Mouse (Mus musculus) stomach, embryonic 16.5 days (tissue): ENCODE results near the gene Adamts3. TPM values are rescaled to one million over a fixed set of nuclear protein-coding genes. Genes with fewer than 3 reads are reported as not detected.

ENCODE experiments used
- ATAC-seq: fragments of 200-750 bp; cut with Nextera tagmentation; 2 replicates; pipeline ENCODE4 v1.8.0; 2017; ENCODE audit warnings: moderate number of reproducible peaks, moderate TSS enrichment; ENCODE audit not compliant: insufficient read depth, low FRiP score
- H3K27ac ChIP-seq: fragments of 300-500 bp; sonication (generic); 2 replicates; pipeline ENCODE4 v1.5.1; 2014; ENCODE audit warnings: low read length
- H3K27me3 ChIP-seq: fragments of 300-500 bp; sonication (generic); 2 replicates; pipeline ENCODE4 v1.6.1; 2014; ENCODE audit warnings: low read length, control low read depth, mixed read lengths; ENCODE audit not compliant: control insufficient read depth, insufficient read depth
- H3K36me3 ChIP-seq: fragments of 300-500 bp; sonication (generic); 2 replicates; pipeline ENCODE4 v1.6.1; 2014; ENCODE audit warnings: low read length; ENCODE audit not compliant: control insufficient read depth, insufficient read depth
- H3K4me1 ChIP-seq: fragments of 300-500 bp; sonication (generic); 2 replicates; pipeline ENCODE4 v1.6.1; 2014; ENCODE audit warnings: low read length, control low read depth, mixed read lengths; ENCODE audit not compliant: control insufficient read depth, insufficient read depth
- H3K4me2 ChIP-seq: fragments of 300-500 bp; sonication (generic); 2 replicates; pipeline ENCODE4 v1.6.1; 2014; ENCODE audit warnings: low read depth, low read length, mixed read lengths
- H3K4me3 ChIP-seq: fragments of 300-500 bp; sonication (generic); replicated peaks from 2 replicates; pipeline ENCODE4 v1.5.1; 2014; ENCODE audit warnings: mild to moderate bottlenecking, low read length
- H3K9ac ChIP-seq: fragments of 300-500 bp; sonication (generic); 2 replicates; pipeline ENCODE4 v1.6.1; 2014; ENCODE audit warnings: low read length
- H3K9me3 ChIP-seq: fragments of 300-500 bp; sonication (generic); replicated peaks from 2 replicates; pipeline ENCODE4 v1.6.1; 2016; ENCODE audit warnings: low read length, control low read depth; ENCODE audit not compliant: control insufficient read depth
- WGBS: fragments of 180-500 bp; shearing (Covaris S2); extraction: QIAGEN DNeasy Blood & Tissue Kit; methylation state at CpG from one replicate; pipeline ENCODE4 v1.1.7; 2014; 5-methylcytosine and 5-hydroxymethylcytosine counted together
- polyA plus RNA-seq: library from polyadenylated mRNA; unstranded; fragments of >200 nt; fragmentation: Nextera tagmentation; extraction: Ambion mirVana; gene quantifications from 2 replicates; pipeline ENCODE4 v1.2.1, GENCODE M21; 2015

Adamts3 gene
- polyA plus RNA-seq, 1 experiment from 2014 or later = 2.6 TPM

GRCm38 (mm10) chr5:89748185-89748884 lies 134.8 kb downstream of the Adamts3 start:
- no peak overlapping the region for H3K27ac ChIP-seq
- ATAC-seq = no peak; the same call in 1 of the 2 replicates

GRCm38 (mm10) chr5:89747149-89747659 lies 135.9 kb downstream of the Adamts3 start:
- no peak for ATAC-seq
- Histone ChIP-seq H3K4me3 (no peak overlapping the region), H3K27me3 (no peaks in the 10 kb centered on the region), H3K4me2 (no peak overlapping the region), H3K9ac (no peak overlapping the region), H3K27ac (no peak overlapping the region), H3K4me1 (no peaks in the 10 kb centered on the region), H3K36me3 (no peaks in the 10 kb centered on the region), H3K9me3 (no peaks in the 10 kb centered on the region)
- 79% methylated on average over 5 of the region's 5 CpGs for WGBS

More at GRCm38 (mm10) chr5:89748185-89748884, 134.8 kb downstream of the Adamts3 start:
- no peaks in the 10 kb centered on the region for H3K36me3 ChIP-seq
- no peak overlapping the region for H3K9ac ChIP-seq
- no peak overlapping the region for H3K4me2 ChIP-seq
- WGBS = 54% methylated on average over 2 of the region's 2 CpGs
- H3K27me3 ChIP-seq = no peaks in the 10 kb centered on the region
- H3K4me1 ChIP-seq = no peaks in the 10 kb centered on the region
- no peaks in the 10 kb centered on the region for H3K9me3 ChIP-seq
- H3K4me3 ChIP-seq = no peak overlapping the region

DNA sequence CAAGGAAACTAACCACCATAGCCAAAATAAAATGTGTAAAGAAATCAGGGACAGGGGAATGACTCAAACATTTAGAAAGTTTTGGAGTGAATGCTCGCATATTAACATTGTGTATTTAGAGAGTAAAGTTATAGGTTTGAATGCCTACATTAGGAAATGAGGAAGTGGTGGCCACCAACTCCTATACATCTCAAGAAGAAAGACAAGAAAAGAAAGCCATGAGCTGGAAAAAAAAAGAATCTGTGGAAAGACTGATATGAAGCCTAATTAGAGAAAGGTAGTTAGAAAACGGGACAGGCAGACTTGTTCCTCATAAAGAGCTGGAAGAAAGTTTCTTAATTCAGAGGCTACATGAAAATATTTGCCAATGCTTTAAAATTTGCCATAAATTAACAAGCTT lies 138.0 kb downstream of the Adamts3 start:
- no peaks in the 10 kb centered on the region for H3K9me3 ChIP-seq
- H3K4me3 ChIP-seq = no peak overlapping the region
- no peaks in the 10 kb centered on the region for H3K4me1 ChIP-seq
- H3K27me3 ChIP-seq = no peaks in the 10 kb centered on the region
- WGBS = 85% methylated on average over 2 of the region's 2 CpGs
- H3K9ac ChIP-seq = no peak overlapping the region
- H3K27ac ChIP-seq = no peak overlapping the region
- H3K4me2 ChIP-seq = no peak overlapping the region
- H3K36me3 ChIP-seq = no peaks in the 10 kb centered on the region
- no peak for ATAC-seq

DNA sequence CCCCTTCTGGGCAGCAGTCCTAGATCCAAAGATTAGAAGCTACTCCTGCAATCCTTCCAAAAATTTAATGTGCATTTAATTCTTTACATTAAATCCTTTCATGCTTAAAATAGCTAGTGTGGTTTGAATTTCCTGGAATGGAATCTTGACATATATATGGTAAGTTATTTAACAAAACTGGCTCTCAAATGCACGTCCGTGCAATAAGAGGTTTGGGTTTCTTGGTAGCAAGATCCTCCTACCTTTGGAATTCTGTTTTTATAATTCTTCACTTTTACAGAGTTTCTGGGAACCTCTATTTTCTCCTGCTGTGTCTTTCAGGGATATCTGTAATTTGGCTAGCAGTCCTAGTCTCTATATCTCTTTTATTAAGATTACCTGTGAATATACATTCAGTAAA lies 148.4 kb downstream of the Adamts3 start:
- Histone ChIP-seq H3K4me3 (no peak overlapping the region), H3K4me2 (no peak overlapping the region), H3K4me1 (no peaks in the 10 kb centered on the region), H3K9ac (no peak overlapping the region), H3K36me3 (no peaks in the 10 kb centered on the region), H3K27ac (no peak overlapping the region), H3K27me3 (no peaks in the 10 kb centered on the region), H3K9me3 (no peaks in the 10 kb centered on the region)
- 68% methylated on average over 2 of the region's 2 CpGs for WGBS
- ATAC-seq = no peak

DNA sequence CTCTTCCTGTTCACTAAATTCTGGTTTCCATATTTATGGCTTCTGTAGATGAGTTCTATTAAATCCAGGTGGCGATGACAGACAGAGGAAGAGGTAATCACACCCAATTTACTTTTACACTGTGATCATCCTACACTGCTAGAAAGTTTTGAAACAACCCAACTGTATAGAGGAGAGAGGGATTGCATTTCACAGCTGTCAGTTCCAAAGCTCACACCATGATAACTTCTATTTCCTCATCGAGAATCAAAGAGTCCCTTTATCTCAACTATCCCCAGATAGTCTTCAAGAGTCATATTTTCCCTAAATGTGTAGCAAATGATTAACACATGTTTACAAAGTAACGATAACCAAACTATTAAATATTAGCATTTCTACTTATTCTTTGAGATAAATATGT lies 152.7 kb downstream of the Adamts3 start:
- Histone ChIP-seq H3K27me3 (no peaks in the 10 kb centered on the region), H3K4me3 (no peak overlapping the region), H3K36me3 (no peaks in the 10 kb centered on the region), H3K27ac (no peak overlapping the region), H3K9ac (no peak overlapping the region), H3K9me3 (no peaks in the 10 kb centered on the region), H3K4me1 (no peaks in the 10 kb centered on the region), H3K4me2 (no peak overlapping the region)
- ATAC-seq = no peak
- WGBS = 72% methylated on average over 3 of the region's 3 CpGs

- H3K9me3 ChIP-seq = no peaks in the 10 kb centered on the region
- no peak overlapping the region for H3K4me2 ChIP-seq
- WGBS = 62% methylated on average over 3 of the region's 3 CpGs
- H3K27me3 ChIP-seq = no peaks in the 10 kb centered on the region
- H3K4me3 ChIP-seq = no peak overlapping the region
- no peak overlapping the region for H3K27ac ChIP-seq
- ATAC-seq = no peak
- H3K36me3 ChIP-seq = no peaks in the 10 kb centered on the region
- no peak overlapping the region for H3K9ac ChIP-seq
- H3K4me1 ChIP-seq = no peaks in the 10 kb centered on the region
Observed at GRCm38 (mm10) chr5:89728117-89728516, 155.0 kb downstream of the Adamts3 start.

DNA sequence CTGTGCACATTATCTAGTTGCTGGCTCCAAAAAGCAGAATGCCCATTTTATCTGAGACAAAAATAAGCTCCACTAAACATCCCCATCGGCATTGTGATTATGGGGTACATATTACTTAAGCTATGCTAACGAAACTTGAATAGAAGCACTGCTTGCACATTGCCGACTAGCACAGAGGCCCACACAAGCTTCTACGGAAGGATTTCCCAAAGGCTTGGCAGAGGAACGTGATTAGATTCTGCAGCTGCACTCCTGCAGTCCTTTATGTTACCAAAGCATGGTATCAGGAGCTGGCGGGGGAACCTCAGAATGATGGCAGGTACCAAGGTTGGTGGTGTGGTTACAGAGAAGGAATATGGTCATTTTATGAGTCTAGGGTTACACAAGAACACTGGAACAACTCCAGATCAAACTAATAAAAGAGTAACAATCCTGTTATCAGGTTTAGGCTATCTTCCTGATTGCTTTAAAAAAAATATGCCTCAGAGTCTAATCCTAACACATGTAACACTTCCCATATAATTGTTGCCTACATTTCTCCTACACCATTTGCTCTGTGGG lies 155.6 kb downstream of the Adamts3 start:
- Histone ChIP-seq H3K9me3 (no peaks in the 10 kb centered on the region), H3K36me3 (no peaks in the 10 kb centered on the region), H3K27me3 (no peaks in the 10 kb centered on the region), H3K4me3 (no peak overlapping the region), H3K4me2 (no peak overlapping the region), H3K4me1 (no peaks in the 10 kb centered on the region), H3K27ac (no peak overlapping the region), H3K9ac (no peak overlapping the region)
- 71% methylated on average over 6 of the region's 6 CpGs for WGBS
- ATAC-seq = no peak

- Histone ChIP-seq H3K4me2 (no peak overlapping the region), H3K9ac (no peak overlapping the region), H3K9me3 (no peaks in the 10 kb centered on the region), H3K36me3 (no peaks in the 10 kb centered on the region), H3K27ac (no peak overlapping the region), H3K27me3 (no peaks in the 10 kb centered on the region), H3K4me1 (no peaks in the 10 kb centered on the region), H3K4me3 (no peak overlapping the region)
- WGBS = 53% methylated on average over 2 of the region's 2 CpGs
- ATAC-seq = no peak
Observed at GRCm38 (mm10) chr5:89714552-89714951, 168.6 kb downstream of the Adamts3 start.

GRCm38 (mm10) chr5:89711116-89711859 lies 171.8 kb downstream of the Adamts3 start:
- ATAC-seq = no peak

More at GRCm38 (mm10) chr5:89711116-89711859, 171.8 kb downstream of the Adamts3 start:
- Histone ChIP-seq H3K4me2 (no peak overlapping the region), H3K9me3 (no peaks in the 10 kb centered on the region), H3K36me3 (no peaks in the 10 kb centered on the region), H3K27me3 (no peaks in the 10 kb centered on the region), H3K4me1 (no peaks in the 10 kb centered on the region), H3K27ac (no peak overlapping the region), H3K4me3 (no peak overlapping the region), H3K9ac (no peak overlapping the region)
- 70% methylated on average over 7 of the region's 7 CpGs for WGBS
